Mouse (Mus musculus): Measurements from ENCODE around the gene Slc24a4.

The Slc24a4 gene

DNA sequence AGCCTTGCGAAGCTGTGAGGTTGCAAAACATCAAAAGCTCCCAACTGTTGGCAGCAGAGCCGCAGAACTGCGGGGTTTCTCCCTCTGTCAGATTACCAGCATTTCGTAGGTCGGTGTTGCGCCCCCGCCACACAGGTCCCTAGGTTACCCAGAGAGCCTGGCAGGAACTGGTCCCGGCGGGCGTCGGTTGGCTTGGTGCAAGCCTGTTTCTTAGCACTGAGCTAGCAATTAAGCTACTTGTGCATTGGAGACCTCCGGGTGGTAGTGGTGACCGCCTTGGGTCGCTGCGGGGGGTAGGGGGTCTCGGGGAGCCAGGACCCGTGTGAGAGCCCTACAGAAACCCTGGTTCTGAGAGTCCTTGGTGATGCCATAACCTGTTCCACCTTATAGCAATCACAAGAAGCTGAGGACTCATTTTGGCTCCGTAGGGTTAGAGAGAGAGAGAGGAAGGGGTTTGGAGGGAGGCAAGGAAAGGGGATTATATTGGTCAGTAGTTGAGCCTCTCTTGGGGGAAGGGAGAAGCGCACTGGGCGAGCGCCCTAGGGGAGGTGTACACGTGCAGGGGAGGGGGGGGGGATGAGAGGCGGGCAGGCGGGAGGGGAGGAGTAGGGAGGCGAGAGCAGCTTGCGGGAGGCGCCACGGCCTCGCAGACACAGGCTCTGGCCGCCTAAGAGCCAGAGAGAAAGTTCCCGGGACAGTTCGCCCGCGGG, at the start of gene Slc24a4:
Gene Slc24a4, plus strand, starts transcription at position 653 of the 710 bp plus-strand sequence.
- DNase-seq (ENCODE audit: low spot score): peak; percentile 31

DNA sequence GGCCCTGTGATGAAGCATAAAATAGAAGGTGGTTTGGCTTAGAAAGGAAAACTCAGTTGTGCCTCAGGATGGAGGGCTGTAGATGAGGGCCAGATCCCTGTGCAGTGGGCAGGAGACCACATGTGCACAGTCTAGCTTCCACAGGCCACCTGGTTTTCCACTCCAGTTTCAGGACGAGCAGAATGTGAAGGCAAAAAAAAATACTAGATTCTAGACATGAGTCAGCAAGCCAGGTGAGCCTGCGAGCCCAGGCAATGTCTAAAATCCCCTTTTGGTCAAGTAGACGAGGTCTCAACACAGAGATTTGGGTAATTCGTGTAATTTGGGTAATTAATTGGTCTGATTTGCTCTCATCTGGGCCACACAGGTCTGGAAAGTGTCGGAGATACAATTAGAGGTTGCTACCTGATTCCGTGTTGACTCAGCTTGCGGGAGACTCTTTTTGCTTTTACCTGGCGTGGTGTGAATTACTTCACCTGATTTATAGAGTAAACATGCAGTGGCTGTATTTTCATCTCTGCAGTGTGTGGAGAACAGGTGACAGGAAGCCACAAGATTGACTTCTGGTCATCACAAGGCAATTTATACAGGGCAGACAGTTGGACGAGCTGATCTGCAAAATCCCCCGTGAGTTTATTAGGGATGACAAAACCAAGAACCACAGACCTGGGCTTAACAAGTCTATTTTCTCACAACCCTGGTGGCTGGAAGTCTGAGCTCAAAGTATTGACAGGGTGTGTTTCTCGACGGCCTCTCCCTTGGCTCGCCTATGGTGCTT, 45.7 kb upstream of the Slc24a4 start:
- DNase-seq (ENCODE audit: low spot score): no peak

DNA sequence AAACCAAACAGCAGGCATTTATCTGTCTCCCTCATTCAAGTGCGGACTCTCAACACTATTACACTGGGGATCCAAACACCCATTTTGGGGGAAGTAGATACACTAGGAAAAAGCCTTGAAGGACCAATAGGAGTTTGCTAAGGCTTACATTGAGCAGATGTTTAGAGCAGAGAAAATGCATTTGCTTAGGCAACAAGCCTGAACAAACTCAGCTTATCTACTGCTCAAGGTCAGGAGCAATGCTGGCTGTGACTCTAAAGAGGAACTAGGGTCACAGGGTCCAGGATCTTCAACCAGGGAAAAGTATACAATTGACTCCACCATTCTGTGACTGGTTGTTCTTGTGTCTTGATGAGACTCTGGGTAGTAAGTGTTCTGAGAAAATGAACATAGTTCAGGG, 38.0 kb upstream of the Slc24a4 start:
- no peak for DNase-seq (ENCODE audit: low spot score)

- no peak for DNase-seq (ENCODE audit: low spot score)
Observed at GRCm38 (mm10) chr12:102092342-102093094, 36.0 kb upstream of the Slc24a4 start.

GRCm38 (mm10) chr12:102105990-102106389, 22.5 kb upstream of the Slc24a4 start:
- no peak for DNase-seq (ENCODE audit: low spot score)

DNA sequence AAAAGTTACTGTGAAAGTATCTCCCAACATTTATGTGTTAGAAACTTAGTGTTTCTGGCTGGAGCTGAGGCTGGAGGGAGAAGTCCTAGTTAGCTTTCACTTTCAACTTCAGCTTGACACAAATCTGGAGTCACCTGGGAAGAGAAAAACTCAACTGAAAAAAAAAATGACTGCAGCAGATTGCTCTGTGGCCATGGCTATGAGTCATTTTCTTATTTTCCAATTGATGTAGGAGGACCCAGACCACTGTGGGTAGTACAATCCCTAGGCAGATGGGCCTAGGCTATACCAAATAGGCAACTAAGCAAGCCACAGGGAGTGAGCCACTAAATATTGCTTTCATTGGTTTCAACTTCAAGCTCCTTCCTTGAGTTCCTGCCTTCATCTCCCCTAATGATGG, 19.7 kb upstream of the Slc24a4 start:
- DNase-seq (ENCODE audit: low spot score): no peak

DNA sequence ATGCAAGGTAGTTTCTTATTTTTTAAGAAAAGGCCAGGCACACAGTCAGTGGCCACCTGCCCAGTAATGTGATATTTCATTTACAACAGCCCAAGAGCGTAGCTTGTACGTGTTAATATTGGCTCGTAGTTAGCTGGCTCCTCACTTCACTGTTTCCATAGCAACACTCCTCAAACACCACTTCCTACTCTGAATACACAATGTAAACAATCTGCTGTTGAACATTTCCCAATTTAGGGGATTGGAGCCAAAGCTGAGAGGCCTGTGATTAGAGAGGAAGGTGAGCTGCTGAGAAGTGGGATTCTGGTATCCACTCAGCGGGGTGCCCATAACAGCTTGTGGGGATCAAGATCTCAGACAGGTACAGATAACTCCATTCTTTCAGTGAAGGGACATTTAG, 16.0 kb upstream of the Slc24a4 start:
- DNase-seq (ENCODE audit: low spot score): no peak

DNA sequence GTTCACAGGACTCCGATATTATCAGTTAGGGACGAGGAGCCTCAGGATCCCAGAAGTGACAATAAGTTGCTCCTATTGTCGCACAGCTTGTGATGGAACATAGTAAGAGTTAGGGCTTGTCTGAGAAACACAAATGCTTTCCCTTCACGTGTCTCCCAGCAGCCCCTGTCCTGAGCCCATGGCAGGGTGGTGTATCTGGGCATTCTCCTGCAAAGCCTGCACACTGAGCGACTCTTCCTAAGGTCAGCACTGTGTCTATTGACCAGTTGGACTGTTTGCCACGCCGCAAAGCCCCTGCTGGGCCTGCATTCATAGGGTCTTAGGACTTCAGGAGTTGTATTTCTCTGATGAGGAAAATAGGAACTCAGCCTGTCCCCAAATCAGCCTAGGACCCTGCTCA, 15.6 kb upstream of the Slc24a4 start:
- no peak for DNase-seq (ENCODE audit: low spot score)

DNA sequence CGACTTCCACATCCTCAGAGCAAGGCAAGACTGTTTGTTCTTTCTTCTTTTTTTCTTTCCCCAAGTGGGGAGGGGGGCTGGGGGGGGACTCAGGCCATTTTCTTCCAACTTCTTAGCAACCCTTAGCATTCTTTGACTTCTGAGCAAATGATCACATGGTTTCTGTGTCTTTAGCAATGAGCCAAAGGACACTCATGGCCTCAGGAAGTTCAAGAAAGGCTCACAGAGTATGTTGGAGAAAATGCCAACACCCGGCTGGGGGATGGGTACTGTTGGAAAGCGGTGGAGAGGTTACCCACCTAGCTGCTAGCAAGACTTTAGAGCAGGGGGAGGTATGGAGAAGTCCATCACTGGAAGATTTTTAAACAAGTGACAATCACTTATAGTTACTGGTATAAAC, 15.1 kb upstream of the Slc24a4 start:
- no peak for DNase-seq (ENCODE audit: low spot score)

GRCm38 (mm10) chr12:102116580-102116979, 12.0 kb upstream of the Slc24a4 start:
- DNase-seq (ENCODE audit: low spot score): no peak

DNA sequence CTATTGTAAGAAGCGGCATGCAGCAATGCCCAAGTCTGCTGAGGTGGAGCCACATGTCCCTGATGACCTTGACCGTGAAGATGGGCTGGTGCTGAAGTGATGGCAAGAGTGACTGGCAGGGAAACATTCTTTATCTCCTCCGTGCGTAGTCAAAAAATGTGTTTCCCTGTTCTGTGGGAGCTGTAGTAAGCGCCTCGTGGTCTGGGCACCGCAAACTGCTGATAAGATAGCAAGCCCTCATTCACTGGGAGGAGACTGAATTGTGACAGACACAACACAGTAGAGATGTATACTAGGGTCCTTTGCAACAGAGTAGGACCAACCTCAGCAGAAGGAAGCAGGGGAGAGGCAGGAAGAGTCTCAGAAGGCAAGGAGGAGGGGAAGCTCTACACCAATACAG, 10.5 kb upstream of the Slc24a4 start:
- DNase-seq (ENCODE audit: low spot score): no peak

DNA sequence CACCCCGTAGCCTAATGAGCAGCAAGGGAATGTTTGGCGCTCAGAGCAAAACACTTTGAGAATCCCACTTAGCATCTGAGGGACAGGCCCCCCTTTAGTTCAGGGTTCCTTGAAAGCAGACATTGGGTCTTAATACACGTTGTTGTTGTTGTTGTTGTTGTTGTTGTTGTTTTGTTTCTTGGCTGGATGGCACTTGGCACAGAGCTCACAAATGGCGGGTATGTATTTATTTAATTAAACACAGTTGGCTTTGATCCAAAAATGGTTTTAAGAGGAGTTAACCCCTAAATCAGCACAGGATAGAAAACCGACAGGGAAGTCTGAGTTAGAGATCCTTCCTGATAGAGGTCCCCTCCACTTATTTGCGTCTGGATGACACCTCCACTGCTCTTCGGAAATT, 932 bp upstream of the Slc24a4 start:
- DNase-seq (ENCODE audit: low spot score): no peak

DNA sequence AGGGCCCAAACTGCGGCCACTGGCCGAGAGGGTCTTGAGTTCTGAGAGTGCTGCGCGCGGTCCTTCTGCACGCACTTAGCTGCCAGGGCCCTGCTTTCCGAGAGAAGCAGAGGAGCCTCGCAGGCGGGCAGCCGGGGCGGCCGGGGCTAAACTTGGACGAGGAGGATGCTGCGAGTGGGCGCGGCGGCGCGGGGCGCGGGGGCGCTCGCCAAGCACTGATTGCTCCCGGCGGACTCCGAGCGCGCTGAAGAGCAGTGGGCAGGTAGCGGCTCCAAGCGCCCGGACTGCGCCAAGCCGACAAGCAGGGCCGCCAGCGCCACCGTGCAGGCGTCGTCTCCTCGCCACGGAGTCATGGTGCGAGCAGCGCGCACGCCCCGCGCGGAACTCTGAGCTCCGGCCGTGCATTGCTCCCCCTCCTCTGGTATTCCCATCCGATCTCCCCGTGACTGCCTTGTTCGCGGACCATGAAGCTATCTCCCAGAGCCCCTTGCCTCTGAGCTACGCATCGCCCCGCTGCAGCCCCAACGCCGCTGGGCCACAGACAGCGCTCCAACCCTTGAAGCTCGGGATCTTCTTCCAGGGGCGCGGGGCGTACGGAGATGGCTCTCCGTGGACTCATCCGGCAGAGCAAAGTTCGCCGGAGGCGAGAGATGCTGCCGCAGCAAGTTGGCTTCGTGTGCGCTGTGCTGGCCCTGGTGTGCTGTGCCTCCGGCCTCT, 416 bp downstream of the Slc24a4 start:
- DNase-seq (ENCODE audit: low spot score): peak; percentile 67

GRCm38 (mm10) chr12:102129508-102130030, 1.0 kb downstream of the Slc24a4 start:
- DNase-seq (ENCODE audit: low spot score): peak; percentile 22

- DNase-seq (ENCODE audit: low spot score): no peak
Observed at GRCm38 (mm10) chr12:102139710-102140109, 11.2 kb downstream of the Slc24a4 start.

GRCm38 (mm10) chr12:102141330-102141729, 12.8 kb downstream of the Slc24a4 start:
- DNase-seq (ENCODE audit: low spot score): no peak

- DNase-seq (ENCODE audit: low spot score): no peak
Observed at GRCm38 (mm10) chr12:102147678-102148077, 19.1 kb downstream of the Slc24a4 start.

DNA sequence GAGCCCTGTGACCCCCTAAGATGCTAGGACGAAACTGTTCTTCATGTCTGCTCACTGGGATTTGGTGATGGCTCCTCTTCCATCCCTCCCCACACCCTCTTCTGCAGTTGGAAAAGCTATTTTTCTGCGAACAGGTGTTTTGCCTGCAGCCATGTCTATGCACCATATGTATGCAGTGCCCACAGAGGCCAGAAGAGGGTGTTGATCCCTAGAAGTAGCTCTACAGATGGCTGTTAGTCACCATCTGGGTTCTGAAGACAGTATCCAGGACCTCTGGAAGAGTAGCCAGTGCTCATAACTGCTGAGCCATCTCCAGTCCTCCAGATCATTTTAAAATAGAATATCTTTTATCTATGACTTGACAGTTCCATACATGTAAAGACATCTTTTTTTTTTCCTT, 20.2 kb downstream of the Slc24a4 start:
- DNase-seq (ENCODE audit: low spot score): no peak

- DNase-seq (ENCODE audit: low spot score): no peak
Observed at GRCm38 (mm10) chr12:102151185-102151584, 22.7 kb downstream of the Slc24a4 start.

DNA sequence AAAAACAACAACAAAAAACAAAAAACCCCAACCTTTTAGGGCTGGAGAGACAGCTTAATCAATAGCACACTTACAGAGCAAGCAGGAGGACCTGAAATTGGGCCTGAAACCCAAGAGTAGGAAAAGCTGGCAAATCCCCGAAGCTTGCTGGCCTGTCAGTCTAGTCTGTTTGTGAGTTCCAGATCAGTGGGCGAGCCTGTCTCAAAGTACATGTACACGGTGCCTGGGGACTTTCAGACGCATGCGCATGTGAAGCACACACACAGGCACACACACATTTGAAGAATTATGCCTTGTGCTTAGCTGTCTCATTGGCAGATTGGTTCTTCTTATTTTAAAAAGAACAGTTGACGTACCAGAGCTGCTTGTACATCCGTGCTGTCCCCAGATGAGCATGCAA, 25.3 kb downstream of the Slc24a4 start:
- DNase-seq (ENCODE audit: low spot score): no peak

GRCm38 (mm10) chr12:102154815-102155214, 26.3 kb downstream of the Slc24a4 start:
- DNase-seq (ENCODE audit: low spot score): no peak

DNA sequence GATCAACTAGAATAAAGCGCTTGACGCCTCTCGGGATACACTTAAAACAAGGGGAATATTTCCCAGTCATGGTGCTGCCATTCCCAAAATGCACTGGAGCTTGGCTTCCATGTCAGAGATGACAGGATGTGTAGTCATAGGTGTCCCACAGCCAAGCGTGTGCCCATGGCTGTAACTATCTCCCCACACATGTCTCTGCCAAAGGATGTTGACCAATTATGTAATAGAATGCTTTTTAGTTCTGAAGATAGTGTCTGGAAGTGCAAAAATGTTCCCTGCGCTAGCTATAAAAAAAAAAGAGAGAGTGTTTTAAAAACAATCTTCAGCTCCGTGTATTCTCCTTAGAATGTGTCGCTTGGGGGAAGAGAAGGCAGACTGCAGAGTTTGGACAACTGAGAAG, 36.1 kb downstream of the Slc24a4 start:
- no peak for DNase-seq (ENCODE audit: low spot score)
